Mouse (Mus musculus) inflammation-experienced regulatory T-cells, adult 6 months (primary cell): Measurements from ENCODE around the gene Nsfl1c. TPM values are rescaled to one million over a fixed set of nuclear protein-coding genes. Genes with fewer than 3 reads are reported as not detected.
"Not testable (repeated sequence)": the region's sequence is repeated elsewhere in the genome, so short reads cannot be mapped to it uniquely, and the experiment has no call there.

Source experiments
- ATAC-seq: one replicate; pipeline ENCODE4 v1.8.0; 2017
- polyA plus RNA-seq, 3 experiments: library from polyadenylated mRNA; unstranded; fragments of 100-300 nt; shearing (Covaris generic); gene quantifications; one replicate each; pipeline ENCODE4 v1.2.1; 2017

The Nsfl1c gene
- polyA plus RNA-seq, result 100 to 1,000 TPM; 119 to 162 (median 150) TPM

GRCm38 (mm10) chr2:151494035-151494803 is at the start of gene Nsfl1c:
Gene Nsfl1c, plus strand, starts transcription at chr2:151494182.
- ATAC-seq, result peak; percentile 98

GRCm38 (mm10) chr2:151476053-151476452 is 17.9 kb upstream of the Nsfl1c start, which contains the start of gene 4921509C19Rik:
Gene 4921509C19Rik, minus strand, starts transcription at chr2:151476153.
- ATAC-seq, result not testable (repeated sequence)

GRCm38 (mm10) chr2:151486496-151486895 is 7.5 kb upstream of the Nsfl1c start:
- ATAC-seq, result no peak

GRCm38 (mm10) chr2:151498358-151498757 is 4.4 kb downstream of the Nsfl1c start:
- ATAC-seq, result no peak

GRCm38 (mm10) chr2:151500442-151501007 is 6.5 kb downstream of the Nsfl1c start:
- no peak for ATAC-seq

- ATAC-seq, result no peak
These were observed 10.2 kb downstream of the Nsfl1c start for GRCm38 (mm10) chr2:151504226-151504625.

- ATAC-seq, result no peak
These were observed 18.2 kb downstream of the Nsfl1c start for GRCm38 (mm10) chr2:151512199-151512598.

GRCm38 (mm10) chr2:151513525-151514285 is 19.7 kb downstream of the Nsfl1c start:
- no peak for ATAC-seq

GRCm38 (mm10) chr2:151519000-151519399 is 25.0 kb downstream of the Nsfl1c start:
- no peak for ATAC-seq

- ATAC-seq, result no peak
These were observed 30.5 kb downstream of the Nsfl1c start for GRCm38 (mm10) chr2:151524324-151525041.

- no peak for ATAC-seq
These were observed 31.5 kb downstream of the Nsfl1c start for GRCm38 (mm10) chr2:151525520-151525919.

- ATAC-seq, result no peak
These were observed 34.1 kb downstream of the Nsfl1c start for GRCm38 (mm10) chr2:151528066-151528465.

GRCm38 (mm10) chr2:151529169-151529568 is 35.2 kb downstream of the Nsfl1c start:
- no peak for ATAC-seq

GRCm38 (mm10) chr2:151530378-151531230 is 36.6 kb downstream of the Nsfl1c start:
- ATAC-seq, result peak; percentile 65

- no peak for ATAC-seq
These were observed 39.6 kb downstream of the Nsfl1c start for GRCm38 (mm10) chr2:151533632-151534031.

- ATAC-seq, result peak; percentile 73
These were observed 42.1 kb downstream of the Nsfl1c start for GRCm38 (mm10) chr2:151535961-151536617.

GRCm38 (mm10) chr2:151536618-151536974 is 42.6 kb downstream of the Nsfl1c start:
- peak; percentile 79 for ATAC-seq

GRCm38 (mm10) chr2:151538646-151539045 is 44.7 kb downstream of the Nsfl1c start:
- ATAC-seq, result no peak

GRCm38 (mm10) chr2:151542323-151543062 is 48.5 kb downstream of the Nsfl1c start, which contains the start of gene Fkbp1a:
Gene Fkbp1a, plus strand, starts transcription at chr2:151542483.
- ATAC-seq, result peak; percentile 87
